Mouse (Mus musculus) G1E (cell line): ENCODE data around the gene Steap2.

Experiments
- CTCF ChIP-seq: IDR thresholded peaks from 2 replicates; pipeline ENCODE4 v1.5.1; 2012; ENCODE audit warnings: low read depth, low read length, inconsistent platforms, mixed read lengths
- GATA1 ChIP-seq: IDR thresholded peaks from 2 replicates; pipeline ENCODE4 v1.6.1; 2012; ENCODE audit warnings: borderline replicate concordance, low read length, inconsistent platforms, mixed read lengths
- GATA2 ChIP-seq: IDR thresholded peaks from 2 replicates; pipeline ENCODE4 v1.6.1; 2012; ENCODE audit warnings: low read depth, low read length, inconsistent platforms, borderline replicate concordance
- POLR2AphosphoS5 ChIP-seq: IDR thresholded peaks from 2 replicates; pipeline ENCODE4 v1.6.1; 2012; ENCODE audit warnings: low read depth, low read length, inconsistent platforms; ENCODE audit not compliant: insufficient replicate concordance
- TAL1 ChIP-seq: conservative IDR thresholded peaks from 2 replicates; pipeline ENCODE4 v1.6.1; 2012; ENCODE audit warnings: low read depth, low read length, inconsistent platforms, mixed read lengths

GRCm38 (mm10) chr5:5732858-5733257, 38.5 kb upstream of the Steap2 start:
- TF ChIP-seq CTCF = no peak
- TF ChIP-seq TAL1 = no peak
- no peak for TF ChIP-seq POLR2AphosphoS5
- TF ChIP-seq GATA1 = no peak
- no peak for TF ChIP-seq GATA2
